Mouse (Mus musculus): ENCODE data around the gene Atxn1. TPM values are rescaled to one million over a fixed set of nuclear protein-coding genes. Genes with fewer than 3 reads are reported as not detected.

The Atxn1 gene
- polyA plus RNA-seq, 1 experiment from 2014 or later: 11.9 TPM

DNA sequence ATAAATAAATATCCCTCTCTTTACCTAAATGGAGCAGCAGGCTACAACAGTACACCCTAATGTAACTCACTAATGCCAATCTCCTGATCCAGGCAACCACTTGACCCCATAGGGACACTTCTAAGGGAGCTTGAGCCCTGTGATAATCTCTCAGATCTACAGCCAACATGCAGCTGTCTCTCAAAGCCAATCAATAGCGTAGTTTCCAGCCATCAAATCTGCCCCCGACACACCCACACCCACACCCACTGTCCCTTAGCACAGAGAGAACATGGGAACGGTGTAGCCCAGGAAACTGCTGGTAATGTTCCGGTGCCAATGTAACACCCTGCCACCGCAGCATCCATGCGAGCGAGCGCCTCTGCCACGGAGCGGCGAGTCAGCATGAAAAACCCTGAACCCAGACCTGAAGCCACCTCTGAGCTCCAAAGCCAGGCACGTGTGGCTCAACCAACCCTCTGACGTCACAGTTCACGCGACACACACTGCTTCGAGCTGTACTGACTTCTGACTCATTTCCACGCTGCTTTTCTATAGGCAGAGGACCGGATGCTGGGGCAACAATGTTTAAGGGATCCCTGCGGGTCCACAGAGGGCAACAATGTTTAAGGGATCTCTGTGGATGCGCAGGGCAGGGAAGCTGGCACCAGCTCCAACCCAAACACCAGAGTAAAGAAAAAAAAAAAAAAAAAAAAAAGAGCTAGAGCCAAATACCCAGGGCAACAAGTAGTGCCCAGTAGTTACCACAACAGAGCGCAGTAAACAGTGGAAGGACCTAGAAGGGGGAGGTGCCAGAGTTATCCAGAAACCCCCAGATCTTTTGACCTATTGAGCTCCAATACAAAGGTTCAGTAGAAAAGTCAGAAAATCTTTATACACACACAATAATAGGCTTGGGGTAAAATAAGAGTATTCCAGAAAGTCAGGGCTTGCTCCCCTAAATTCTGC, 47.5 kb downstream of the Atxn1 start:
- Histone ChIP-seq H3K4me3 (ENCODE audit: low read depth, low read length) (no peak overlapping the region), H3K27ac (ENCODE audit: low read length) (no peak overlapping the region), H3K9ac (replicated peaks; ENCODE audit: low read depth) (no peak overlapping the region), H3K9me3 (ENCODE audit: low read length) (no peaks in the 10 kb centered on the region), H3K4me2 (replicated peaks; ENCODE audit: low read depth, low read length) (0 out of 2 replicates have a peak overlapping the region, but pooled peaks have one; percentile 19), H3K4me1 (ENCODE audit: insufficient read depth, low read depth, low read length) (peaks cover 5% of the 10 kb centered on the region; the same call in 1 of the 2 replicates), H3K27me3 (replicated peaks; ENCODE audit: insufficient read depth, low read length) (no peaks in the 10 kb centered on the region), H3K36me3 (ENCODE audit: insufficient read depth, low read length) (no peaks in the 10 kb centered on the region)
- TF ChIP-seq EP300 (IDR thresholded peaks at IDR 0.05): no peak
- no peak for TF ChIP-seq CTCF (IDR thresholded peaks at IDR 0.05)
- WGBS: 91% methylated on average over 21 of the region's 21 CpGs
- DNase-seq (ENCODE audit: low spot score): no peak
- no peak for ATAC-seq

DNA sequence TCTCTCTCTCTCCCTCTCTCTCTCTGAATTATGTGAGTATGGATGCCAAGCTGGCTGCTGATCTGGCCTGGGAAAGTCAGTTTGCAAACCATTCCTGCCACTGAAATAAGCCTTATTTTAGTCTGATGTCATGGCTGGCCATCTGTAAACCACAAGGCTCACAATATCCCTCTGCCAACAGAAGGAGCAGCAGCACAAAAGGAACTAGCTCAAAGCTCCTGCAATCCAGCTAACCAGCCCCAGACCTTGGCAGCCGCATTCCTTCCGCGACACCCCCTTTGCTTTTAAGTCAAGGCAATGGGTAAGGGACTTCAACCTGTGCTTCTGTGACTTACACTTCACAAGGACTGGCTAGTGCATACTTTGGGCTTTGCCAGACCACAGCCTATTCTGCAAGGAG, 48.9 kb downstream of the Atxn1 start:
- no peak for DNase-seq (ENCODE audit: low spot score)
- no peaks in the 10 kb centered on the region for H3K9me3 ChIP-seq (ENCODE audit: low read length)
- H3K27ac ChIP-seq (ENCODE audit: low read length): no peak overlapping the region
- H3K4me3 ChIP-seq (ENCODE audit: low read depth, low read length): no peak overlapping the region
- 83% methylated on average over 3 of the region's 3 CpGs for WGBS
- TF ChIP-seq EP300 (IDR thresholded peaks at IDR 0.05): no peak
- no peak for TF ChIP-seq CTCF (IDR thresholded peaks at IDR 0.05)
- peaks cover 5% of the 10 kb centered on the region; the same call in 1 of the 2 replicates for H3K4me1 ChIP-seq (ENCODE audit: insufficient read depth, low read depth, low read length)
- no peak overlapping the region for H3K4me2 ChIP-seq (replicated peaks; ENCODE audit: low read depth, low read length)
- H3K9ac ChIP-seq (replicated peaks; ENCODE audit: low read depth): no peak overlapping the region
- H3K27me3 ChIP-seq (replicated peaks; ENCODE audit: insufficient read depth, low read length): no peaks in the 10 kb centered on the region
- no peak for ATAC-seq
- no peaks in the 10 kb centered on the region for H3K36me3 ChIP-seq (ENCODE audit: insufficient read depth, low read length)

DNA sequence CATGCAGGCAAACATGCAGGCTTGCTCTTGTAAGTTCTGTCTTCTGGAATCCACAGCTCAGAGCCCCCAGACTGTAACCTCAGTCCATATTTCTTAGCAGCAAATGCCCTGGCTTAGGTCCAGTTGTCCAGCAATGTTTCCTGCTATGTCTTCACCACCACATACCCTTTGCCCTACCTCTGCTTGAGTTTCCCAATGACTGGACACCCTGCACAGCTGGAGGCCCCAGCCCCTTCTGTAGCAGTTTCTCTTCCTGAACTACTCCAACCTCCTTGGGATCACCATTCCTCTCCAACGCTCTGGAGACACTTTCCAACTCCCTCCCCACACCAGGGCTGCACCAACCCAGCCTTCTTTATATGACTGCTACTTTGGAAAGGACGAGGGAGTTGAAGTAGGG, 49.8 kb downstream of the Atxn1 start:
- H3K9ac ChIP-seq (replicated peaks; ENCODE audit: low read depth): no peak overlapping the region
- H3K36me3 ChIP-seq (ENCODE audit: insufficient read depth, low read length): no peaks in the 10 kb centered on the region
- WGBS: 67% methylated on average over 2 of the region's 2 CpGs
- H3K4me3 ChIP-seq (ENCODE audit: low read depth, low read length): no peak overlapping the region
- peaks cover 5% of the 10 kb centered on the region; the same call in 1 of the 2 replicates for H3K4me1 ChIP-seq (ENCODE audit: insufficient read depth, low read depth, low read length)
- DNase-seq (ENCODE audit: low spot score) (no peak), ATAC-seq (peak; percentile 35; the same call in 1 of the 2 replicates)
- H3K9me3 ChIP-seq (ENCODE audit: low read length): no peaks in the 10 kb centered on the region
- H3K27me3 ChIP-seq (replicated peaks; ENCODE audit: insufficient read depth, low read length): no peaks in the 10 kb centered on the region
- H3K4me2 ChIP-seq (replicated peaks; ENCODE audit: low read depth, low read length): no peak overlapping the region
- H3K27ac ChIP-seq (ENCODE audit: low read length): no peak overlapping the region
- no peak for TF ChIP-seq EP300 (IDR thresholded peaks at IDR 0.05)
- no peak for TF ChIP-seq CTCF (IDR thresholded peaks at IDR 0.05)

DNA sequence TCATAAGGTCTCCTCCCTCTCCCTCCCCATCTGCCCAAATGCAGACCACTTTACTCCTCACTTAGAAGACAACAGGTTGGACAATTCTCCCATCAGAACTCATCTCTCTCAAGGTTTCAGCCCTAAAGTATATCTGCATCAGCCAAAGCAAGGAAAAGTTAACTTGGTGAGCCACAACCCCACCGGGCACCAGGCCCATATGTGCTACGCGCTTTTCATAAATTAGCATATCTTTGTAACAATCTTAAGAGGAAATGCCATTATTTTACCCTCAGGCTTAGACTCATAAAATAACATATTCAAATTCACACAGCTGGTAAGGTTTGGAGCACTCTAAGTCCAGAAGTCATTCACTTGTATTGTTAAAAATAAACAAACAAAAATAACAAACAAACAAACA, 50.7 kb downstream of the Atxn1 start:
- Histone ChIP-seq H3K4me3 (ENCODE audit: low read depth, low read length) (no peak overlapping the region), H3K4me2 (replicated peaks; ENCODE audit: low read depth, low read length) (no peak overlapping the region), H3K9me3 (ENCODE audit: low read length) (no peaks in the 10 kb centered on the region), H3K4me1 (ENCODE audit: insufficient read depth, low read depth, low read length) (peaks cover 5% of the 10 kb centered on the region; the same call in 1 of the 2 replicates), H3K27me3 (replicated peaks; ENCODE audit: insufficient read depth, low read length) (no peaks in the 10 kb centered on the region), H3K9ac (replicated peaks; ENCODE audit: low read depth) (no peak overlapping the region), H3K27ac (ENCODE audit: low read length) (no peak overlapping the region), H3K36me3 (ENCODE audit: insufficient read depth, low read length) (no peaks in the 10 kb centered on the region)
- WGBS: 78% methylated on average over 3 of the region's 3 CpGs
- ATAC-seq: no peak
- no peak for TF ChIP-seq EP300 (IDR thresholded peaks at IDR 0.05)
- no peak for TF ChIP-seq CTCF (IDR thresholded peaks at IDR 0.05)
- no peak for DNase-seq (ENCODE audit: low spot score)

DNA sequence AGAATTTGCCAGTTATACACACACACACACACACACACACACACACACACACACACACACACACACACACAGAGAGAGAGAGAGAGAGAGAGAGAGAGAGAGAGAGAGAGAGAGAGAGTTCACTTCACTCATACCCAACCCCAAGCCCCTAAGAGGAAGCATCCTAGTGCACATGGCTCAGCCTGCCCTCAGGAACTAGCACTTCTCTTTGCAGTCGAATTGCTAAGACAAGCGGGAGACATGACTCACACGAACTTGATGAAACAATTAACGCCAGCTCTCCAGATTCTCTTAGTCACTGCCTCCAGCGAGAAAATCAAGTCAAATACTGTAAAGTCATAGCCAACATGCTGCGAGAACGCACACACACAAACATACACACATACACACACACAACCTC, 53.0 kb downstream of the Atxn1 start:
- TF ChIP-seq CTCF (IDR thresholded peaks at IDR 0.05) (no peak), EP300 (IDR thresholded peaks at IDR 0.05) (no peak)
- H3K9ac ChIP-seq (replicated peaks; ENCODE audit: low read depth): no peak overlapping the region
- H3K36me3 ChIP-seq (ENCODE audit: insufficient read depth, low read length): no peaks in the 10 kb centered on the region
- H3K4me1 ChIP-seq (ENCODE audit: insufficient read depth, low read depth, low read length): peaks cover 5% of the 10 kb centered on the region; the same call in 1 of the 2 replicates
- no peak overlapping the region for H3K4me3 ChIP-seq (ENCODE audit: low read depth, low read length)
- no peaks in the 10 kb centered on the region for H3K27me3 ChIP-seq (replicated peaks; ENCODE audit: insufficient read depth, low read length)
- 62% methylated on average over 7 of the region's 7 CpGs for WGBS
- no peaks in the 10 kb centered on the region for H3K9me3 ChIP-seq (ENCODE audit: low read length)
- H3K4me2 ChIP-seq (replicated peaks; ENCODE audit: low read depth, low read length): no peak overlapping the region
- DNase-seq (ENCODE audit: low spot score) (peak; percentile 63), ATAC-seq (no peak)
- no peak overlapping the region for H3K27ac ChIP-seq (ENCODE audit: low read length)

DNA sequence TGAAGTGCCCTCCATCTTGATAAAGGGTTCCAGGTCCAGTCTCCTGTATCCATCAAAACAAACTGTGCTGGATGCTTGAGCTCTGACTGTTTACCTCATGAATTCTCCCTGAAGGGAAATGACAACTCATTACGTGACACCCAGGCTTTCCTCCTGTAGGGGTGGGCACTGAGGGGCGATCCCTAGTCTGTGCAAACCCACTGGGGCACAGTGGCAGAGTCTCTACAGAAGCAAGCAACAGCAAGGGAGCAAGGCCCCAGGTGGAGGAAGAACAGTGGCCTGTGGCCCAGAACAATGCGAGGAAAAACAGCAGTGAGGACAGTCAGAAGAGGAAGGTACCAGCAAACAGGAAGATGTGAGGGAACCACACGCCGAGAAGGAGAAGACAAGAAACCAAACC, 53.7 kb downstream of the Atxn1 start:
- H3K9me3 ChIP-seq (ENCODE audit: low read length): no peaks in the 10 kb centered on the region
- DNase-seq (ENCODE audit: low spot score): no peak
- no peaks in the 10 kb centered on the region for H3K27me3 ChIP-seq (replicated peaks; ENCODE audit: insufficient read depth, low read length)
- H3K27ac ChIP-seq (ENCODE audit: low read length): no peak overlapping the region
- H3K4me2 ChIP-seq (replicated peaks; ENCODE audit: low read depth, low read length): no peak overlapping the region
- H3K9ac ChIP-seq (replicated peaks; ENCODE audit: low read depth): no peak overlapping the region
- peaks cover 5% of the 10 kb centered on the region; the same call in 1 of the 2 replicates for H3K4me1 ChIP-seq (ENCODE audit: insufficient read depth, low read depth, low read length)
- 74% methylated on average over 5 of the region's 5 CpGs for WGBS
- no peak overlapping the region for H3K4me3 ChIP-seq (ENCODE audit: low read depth, low read length)
- no peak for ATAC-seq
- H3K36me3 ChIP-seq (ENCODE audit: insufficient read depth, low read length): no peaks in the 10 kb centered on the region
- no peak for TF ChIP-seq CTCF (IDR thresholded peaks at IDR 0.05)
- TF ChIP-seq EP300 (IDR thresholded peaks at IDR 0.05): no peak

Measured in lung, postnatal 0 days (tissue).